Mouse (Mus musculus) liver, embryonic 14.5 days (tissue): ENCODE data around the gene Mrfap1. TPM values are rescaled to one million over a fixed set of nuclear protein-coding genes. Genes with fewer than 3 reads are reported as not detected.

Experiments used
- ATAC-seq: fragments of 200-750 bp; cut with Nextera tagmentation; 2 replicates; pipeline ENCODE4 v1.8.0; 2017; ENCODE audit warnings: moderate number of reproducible peaks, mild to moderate bottlenecking, moderate library complexity; ENCODE audit not compliant: insufficient read depth
- DNase-seq, 3 experiments: peaks; one replicate each; pipeline ENCODE4 v3.0.0-alpha.2; 2012 to 2013; ENCODE audit warnings: low read depth in 3 of 3, low spot score in 3 of 3
- H3K27ac ChIP-seq: fragments of 300-500 bp; sonication (generic); 2 replicates; pipeline ENCODE4 v1.5.1; 2014; ENCODE audit warnings: moderate library complexity, mild to moderate bottlenecking, control low read depth, inconsistent platforms
- H3K27me3 ChIP-seq: fragments of 300-500 bp; sonication (generic); 2 replicates; pipeline ENCODE4 v1.6.1; 2014; ENCODE audit warnings: mild to moderate bottlenecking, low read length, moderate library complexity; ENCODE audit not compliant: control insufficient read depth, insufficient read depth
- H3K36me3 ChIP-seq: fragments of 300-500 bp; sonication (generic); replicated peaks from 2 replicates; pipeline ENCODE4 v1.6.1; 2014; ENCODE audit warnings: low read depth; ENCODE audit not compliant: control insufficient read depth, insufficient read depth
- H3K4me1 ChIP-seq, 2 experiments: fragments of 200-500 bp in 1 of 2; fragments of 300-500 bp in 1 of 2; sonication (generic) in 1 of 2; replicated peaks; 2 replicates each; pipeline ENCODE4 v1.6.1; 2012 to 2014; ENCODE audit warnings: antibody characterized with exemption in 1 of 2, inconsistent platforms in 1 of 2, low read length in 1 of 2; ENCODE audit not compliant: control insufficient read depth in 2 of 2, insufficient read depth in 2 of 2
- H3K4me2 ChIP-seq: fragments of 300-500 bp; sonication (generic); 2 replicates; pipeline ENCODE4 v1.6.1; 2014; ENCODE audit warnings: low read depth, mild to moderate bottlenecking, control low read depth, moderate library complexity
- H3K4me3 ChIP-seq, 2 experiments: fragments of 200-500 bp in 1 of 2; fragments of 300-500 bp in 1 of 2; sonication (generic) in 1 of 2; 2 replicates each; pipeline ENCODE4 v1.5.1; 2012 to 2014; ENCODE audit warnings: low read depth in 2 of 2, low read length in 2 of 2, mild to moderate bottlenecking in 2 of 2, control low read depth in 1 of 2, inconsistent platforms in 1 of 2, moderate library complexity in 1 of 2; ENCODE audit not compliant: insufficient read depth in 1 of 2
- H3K9ac ChIP-seq: fragments of 300-500 bp; sonication (generic); replicated peaks from 2 replicates; pipeline ENCODE4 v1.6.1; 2014; ENCODE audit warnings: mild to moderate bottlenecking, control low read depth, moderate library complexity
- H3K9me3 ChIP-seq: fragments of 300-500 bp; sonication (generic); 2 replicates; pipeline ENCODE4 v1.6.1; 2016; ENCODE audit warnings: low read length, mixed read lengths; ENCODE audit not compliant: control insufficient read depth
- CTCF ChIP-seq: IDR thresholded peaks from 2 replicates; pipeline ENCODE4 v1.5.1; 2016; ENCODE audit warnings: antibody characterized with exemption, low read depth, control low read depth
- EP300 ChIP-seq: IDR thresholded peaks from 2 replicates; pipeline ENCODE4 v1.6.1; 2016; ENCODE audit warnings: antibody characterized with exemption, low read depth
- WGBS: fragments of 180-500 bp; shearing (Covaris S2); extraction: QIAGEN DNeasy Blood & Tissue Kit; methylation state at CpG from one replicate; pipeline ENCODE4 v1.1.7; 2014; ENCODE audit not compliant: insufficient replicate concordance; 5-methylcytosine and 5-hydroxymethylcytosine counted together
- polyA plus RNA-seq, 2 experiments: library from polyadenylated mRNA; depleted of rRNA in 1 of 2; stranded (reverse) in 1 of 2; unstranded in 1 of 2; fragments of >200 nt; fragmentation: Nextera tagmentation in 1 of 2; extraction: Ambion mirVana in 1 of 2; gene quantifications; 2 replicates each; pipeline versions ENCODE4 v1.2.1 to v1.2.3; 2012 to 2014

Mrfap1 gene
- polyA plus RNA-seq, 2 experiments = 68.4 to 156 TPM

DNA sequence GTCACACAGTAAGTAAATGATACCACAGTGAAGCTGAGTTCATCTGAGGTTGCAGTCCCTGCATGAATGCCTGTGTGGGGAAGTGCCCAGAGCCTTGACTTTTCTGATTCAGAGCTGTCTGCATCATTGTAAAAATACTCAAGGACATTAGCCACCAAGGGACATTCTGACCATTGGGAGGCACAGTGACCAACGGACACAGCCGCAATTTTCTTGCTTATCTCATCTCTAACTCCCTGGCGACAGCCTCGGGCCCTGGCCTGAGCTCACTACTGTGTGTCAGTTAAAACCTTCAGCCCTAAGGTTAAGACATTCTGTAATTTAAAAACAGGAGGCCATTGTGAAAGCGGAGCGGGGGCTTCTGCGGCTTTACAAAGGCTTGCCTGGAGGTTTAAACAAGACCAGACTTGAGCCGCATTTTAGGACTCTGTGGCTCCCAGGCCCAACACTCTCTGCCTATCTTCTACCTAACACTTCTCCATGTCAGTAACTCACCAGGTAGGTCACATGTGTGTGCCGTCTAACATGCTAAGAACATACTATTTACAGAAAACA is 20.5 kb downstream of the Mrfap1 start:
- 43% methylated on average over 9 of the region's 9 CpGs for whole genome bisulfite sequencing
- no peaks in the 10 kb centered on the region for H3K27me3 ChIP-seq
- no peak for TF ChIP-seq EP300
- TF ChIP-seq CTCF = no peak
- H3K27ac ChIP-seq = no peak overlapping the region
- ATAC-seq = no peak
- peaks cover 3% of the 10 kb centered on the region; the same call in 1 of the 2 replicates for H3K9me3 ChIP-seq
- H3K4me2 ChIP-seq = no peak overlapping the region
- DNase-seq = no peak
- H3K9ac ChIP-seq = no peak overlapping the region
- peaks cover 0 to 2% of the 10 kb centered on the region in 2 experiments; a peak in 1 of 4 replicates for H3K4me1 ChIP-seq
- H3K4me3 ChIP-seq = no peak overlapping the region
- H3K36me3 ChIP-seq = no peaks in the 10 kb centered on the region

DNA sequence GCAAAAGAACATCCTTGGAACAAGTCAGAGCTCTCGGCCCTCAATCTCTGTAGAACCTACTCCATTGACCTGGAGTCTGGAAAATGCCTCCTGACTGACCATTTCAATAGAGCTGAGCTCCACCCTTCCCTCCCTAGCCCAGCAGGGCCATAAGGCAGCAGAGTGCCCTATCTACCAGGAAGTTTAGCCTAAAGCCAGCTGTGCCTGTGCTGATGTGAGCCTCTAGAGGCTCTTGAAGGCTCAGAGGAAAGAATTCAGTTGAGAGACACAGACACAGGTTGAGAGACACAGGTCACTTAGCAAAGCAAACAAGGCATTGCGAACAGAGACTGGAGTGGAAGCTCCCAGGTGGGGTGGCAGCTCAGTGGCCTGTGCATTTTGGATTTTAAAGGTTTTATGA is 21.3 kb downstream of the Mrfap1 start:
- no peaks in the 10 kb centered on the region for H3K36me3 ChIP-seq
- TF ChIP-seq EP300 (no peak), CTCF (no peak)

DNA sequence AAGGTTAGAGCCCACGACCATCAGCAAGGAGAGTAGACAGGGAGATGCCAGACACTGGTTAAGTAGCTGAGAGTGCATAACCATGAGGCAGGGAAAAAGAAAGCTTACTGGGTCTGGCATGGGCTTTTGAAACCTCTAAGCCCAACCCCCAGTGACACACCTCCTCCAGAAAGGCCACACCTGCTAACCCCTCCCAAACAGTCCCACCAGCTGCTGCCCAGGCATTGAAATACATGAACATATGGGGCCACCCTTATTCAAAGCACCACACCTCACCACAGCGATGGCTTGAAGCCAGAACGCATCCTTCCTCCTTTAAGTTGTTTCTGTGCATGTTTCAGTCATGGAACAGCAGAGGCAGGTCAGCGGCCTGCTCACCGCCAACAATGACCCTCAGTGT is 24.0 kb downstream of the Mrfap1 start:
- peaks cover 0 to 2% of the 10 kb centered on the region in 2 experiments; a peak in 1 of 4 replicates for H3K4me1 ChIP-seq
- WGBS = 66% methylated on average over 5 of the region's 5 CpGs
- no peaks in the 10 kb centered on the region for H3K27me3 ChIP-seq
- ATAC-seq = no peak
- no peak overlapping the region for H3K27ac ChIP-seq
- no peak overlapping the region for H3K4me3 ChIP-seq
- H3K9ac ChIP-seq = no peak overlapping the region
- no peaks in the 10 kb centered on the region for H3K9me3 ChIP-seq
- TF ChIP-seq EP300 (no peak), CTCF (no peak)
- no peak for DNase-seq
- H3K4me2 ChIP-seq = no peak overlapping the region
- no peaks in the 10 kb centered on the region for H3K36me3 ChIP-seq

More for the DNA sequence above, 21.3 kb downstream of the Mrfap1 start:
- peaks cover 0 to 2% of the 10 kb centered on the region in 2 experiments; a peak in 1 of 4 replicates for H3K4me1 ChIP-seq
- 58% methylated on average over 2 of the region's 2 CpGs for WGBS
- H3K27me3 ChIP-seq = no peaks in the 10 kb centered on the region
- no peak overlapping the region for H3K9ac ChIP-seq
- no peak overlapping the region for H3K4me3 ChIP-seq
- H3K9me3 ChIP-seq = no peaks in the 10 kb centered on the region
- DNase-seq = no peak
- ATAC-seq = no peak
- no peak overlapping the region for H3K4me2 ChIP-seq
- H3K27ac ChIP-seq = no peak overlapping the region

DNA sequence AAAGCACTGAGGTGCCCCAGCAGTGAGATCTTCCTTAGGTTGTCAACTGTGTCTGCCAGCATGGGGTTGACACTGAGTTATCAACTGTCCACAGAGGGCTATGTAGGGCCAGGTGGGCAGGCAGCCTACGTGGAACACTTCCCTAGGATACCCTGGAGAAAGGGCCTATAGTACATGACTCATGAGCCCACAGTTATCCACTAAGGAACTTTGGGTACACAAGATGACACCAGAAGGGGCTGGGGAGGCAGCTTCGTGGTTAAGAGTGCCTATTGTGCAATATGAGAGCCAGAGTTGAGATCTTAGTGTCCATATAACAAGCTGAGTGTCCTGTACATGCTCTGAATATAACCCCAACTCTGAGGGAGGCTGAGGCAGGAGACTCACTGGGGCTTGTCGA is 27.0 kb downstream of the Mrfap1 start:
- no peak overlapping the region for H3K9ac ChIP-seq
- no peak for DNase-seq
- H3K36me3 ChIP-seq = no peaks in the 10 kb centered on the region
- H3K4me1 ChIP-seq = peaks cover 0 to 2% of the 10 kb centered on the region in 2 experiments; a peak in 1 of 4 replicates
- TF ChIP-seq EP300 (no peak), CTCF (no peak)
- H3K9me3 ChIP-seq = no peaks in the 10 kb centered on the region
- no peak overlapping the region for H3K27ac ChIP-seq
- H3K4me3 ChIP-seq = no peak overlapping the region
- ATAC-seq = no peak
- 29% methylated on average over 3 of the region's 3 CpGs for WGBS
- H3K4me2 ChIP-seq = no peak overlapping the region
- no peaks in the 10 kb centered on the region for H3K27me3 ChIP-seq

DNA sequence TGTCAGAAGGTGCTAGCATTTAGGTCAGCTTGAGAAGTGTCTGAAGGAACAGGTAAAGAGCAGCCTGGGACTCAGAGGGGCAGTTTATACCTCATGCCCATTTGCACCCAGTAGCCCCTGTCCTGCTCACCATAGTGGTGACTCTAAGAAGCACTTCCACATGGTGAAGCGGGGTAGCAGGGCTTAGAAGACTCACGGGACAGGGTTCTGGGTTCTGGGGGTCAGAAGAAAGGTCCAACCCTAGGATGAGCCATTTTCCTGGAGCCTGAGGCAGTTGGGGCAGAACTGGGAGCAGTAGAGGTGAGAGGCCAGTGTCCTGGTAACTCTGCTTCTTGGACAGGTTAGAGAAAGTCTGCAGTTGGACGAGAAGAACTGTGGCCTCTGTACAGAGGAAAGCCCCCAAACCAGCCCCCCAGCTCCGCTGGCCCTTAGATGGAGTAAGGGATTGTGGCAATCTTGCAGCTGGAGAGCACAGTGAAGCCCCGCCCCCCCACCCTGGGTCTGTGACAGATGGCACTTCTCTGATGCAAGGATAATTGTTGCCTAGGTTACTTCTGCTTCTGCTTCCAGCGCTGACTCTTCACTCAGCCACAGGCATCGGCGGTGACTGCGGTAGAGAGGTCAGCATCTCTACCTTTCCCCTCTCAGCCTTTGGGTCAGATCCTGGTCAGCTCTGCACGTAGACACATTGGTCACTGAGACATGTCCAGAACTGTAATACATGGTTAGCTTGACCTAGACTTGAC is 29.4 kb downstream of the Mrfap1 start:
- Histone ChIP-seq H3K4me1 (no peaks in the 10 kb centered on the region), H3K27ac (no peak overlapping the region), H3K9me3 (no peaks in the 10 kb centered on the region), H3K4me3 (no peak overlapping the region), H3K4me2 (no peak overlapping the region), H3K36me3 (no peaks in the 10 kb centered on the region), H3K9ac (no peak overlapping the region), H3K27me3 (no peaks in the 10 kb centered on the region)
- 20% methylated on average over 10 of the region's 10 CpGs for WGBS
- no peak for ATAC-seq
- no peak for DNase-seq
- TF ChIP-seq CTCF = no peak
- TF ChIP-seq EP300 = no peak
